Mouse (Mus musculus): Measurements from ENCODE around the gene Ecd. TPM values are rescaled to one million over a fixed set of nuclear protein-coding genes. Genes with fewer than 3 reads are reported as not detected.

Ecd gene
- 27.7 TPM for polyA plus RNA-seq (2017; shearing (Covaris generic))

GRCm38 (mm10) chr14:20347991-20348541, at the start of gene Ecd, which contains the start of gene Fam149b:
Gene Ecd, minus strand, starts transcription at chr14:20348121.
Gene Fam149b, plus strand, starts transcription at chr14:20348162.

GRCm38 (mm10) chr14:20393205-20393913, 45.4 kb upstream of the Ecd start, which contains the start of gene Mrps16:
Gene Mrps16, minus strand, starts transcription at chr14:20393634.

GRCm38 (mm10) chr14:20388441-20389129, 40.7 kb upstream of the Ecd start, which contains the start of gene Dnajc9:
Gene Dnajc9, minus strand, starts transcription at chr14:20388910.

GRCm38 (mm10) chr14:20294117-20294892, 53.6 kb downstream of the Ecd start, which contains the start of gene Nudt13:
Gene Nudt13, plus strand, starts transcription at chr14:20294697.

Other genes starting within 250 kb of the Ecd start
- gene Saysd1, start 209.6 kb downstream of the Ecd start, polyA plus RNA-seq (2017; shearing (Covaris generic)) = 21.5 TPM
- gene Kcnk5, start 166.3 kb downstream of the Ecd start, polyA plus RNA-seq (2017; shearing (Covaris generic)) = 19.0 TPM
- gene Kcnk16, start 78.9 kb downstream of the Ecd start, polyA plus RNA-seq (2017; shearing (Covaris generic)) = 0.56 TPM
- gene Nudt13, start 53.4 kb downstream of the Ecd start, polyA plus RNA-seq (2017; shearing (Covaris generic)) = 11.5 TPM
- gene Fam149b, start within 50 bp of the Ecd start, polyA plus RNA-seq (2017; shearing (Covaris generic)) = 39.2 TPM
- 107 TPM for gene Dnajc9, start 40.8 kb upstream of the Ecd start, polyA plus RNA-seq (2017; shearing (Covaris generic))
- 35.1 TPM for gene Mrps16, start 45.5 kb upstream of the Ecd start, polyA plus RNA-seq (2017; shearing (Covaris generic))
- gene Cfap70, start 104.1 kb upstream of the Ecd start, polyA plus RNA-seq (2017; shearing (Covaris generic)) = 0.35 TPM
- 69.9 TPM for gene Anxa7, start 132.0 kb upstream of the Ecd start, polyA plus RNA-seq (2017; shearing (Covaris generic))
- 1.9 TPM for gene Mss51, start 148.8 kb upstream of the Ecd start, polyA plus RNA-seq (2017; shearing (Covaris generic))
- gene Ppp3cb, start 198.5 kb upstream of the Ecd start, polyA plus RNA-seq (2017; shearing (Covaris generic)) = 21.1 TPM